Mouse (Mus musculus): ENCODE results near the gene Eme2.

The Eme2 gene

GRCm38 (mm10) chr17:24894995-24895547 lies at the start of gene Eme2, which contains the start of gene Mrps34:
Gene Eme2, minus strand, starts transcription at chr17:24895087.
Gene Mrps34, plus strand, starts transcription at chr17:24895116.
- DNase-seq (ENCODE audit: low read depth, low spot score): peak; percentile 90

- DNase-seq (ENCODE audit: low read depth, low spot score): peak; percentile 79
These were observed 48.7 kb upstream of the Eme2 start for GRCm38 (mm10) chr17:24943589-24943988.

- DNase-seq (ENCODE audit: low read depth, low spot score): peak; percentile 47
These were observed 48.1 kb upstream of the Eme2 start for GRCm38 (mm10) chr17:24943036-24943435.

GRCm38 (mm10) chr17:24942453-24942852 lies 47.6 kb upstream of the Eme2 start:
- DNase-seq (ENCODE audit: low read depth, low spot score): peak; percentile 53

GRCm38 (mm10) chr17:24937266-24937665 lies 42.4 kb upstream of the Eme2 start:
- DNase-seq (ENCODE audit: low read depth, low spot score): no peak

GRCm38 (mm10) chr17:24936259-24937237 lies 41.7 kb upstream of the Eme2 start, which contains the start of gene Mapk8ip3:
Gene Mapk8ip3, minus strand, starts transcription at chr17:24936977.
- DNase-seq (ENCODE audit: low read depth, low spot score): peak; percentile 97

- no peak for DNase-seq (ENCODE audit: low read depth, low spot score)
These were observed 40.8 kb upstream of the Eme2 start for GRCm38 (mm10) chr17:24935666-24936065.

- no peak for DNase-seq (ENCODE audit: low read depth, low spot score)
These were observed 40.0 kb upstream of the Eme2 start for GRCm38 (mm10) chr17:24934926-24935325.

GRCm38 (mm10) chr17:24933163-24933562 lies 38.3 kb upstream of the Eme2 start:
- DNase-seq (ENCODE audit: low read depth, low spot score): no peak

GRCm38 (mm10) chr17:24932431-24932830 lies 37.5 kb upstream of the Eme2 start:
- DNase-seq (ENCODE audit: low read depth, low spot score): no peak

- no peak for DNase-seq (ENCODE audit: low read depth, low spot score)
These were observed 34.6 kb upstream of the Eme2 start for GRCm38 (mm10) chr17:24929506-24929905.

- no peak for DNase-seq (ENCODE audit: low read depth, low spot score)
These were observed 28.4 kb upstream of the Eme2 start for GRCm38 (mm10) chr17:24923246-24923645.

GRCm38 (mm10) chr17:24913984-24914383 lies 19.1 kb upstream of the Eme2 start:
- no peak for DNase-seq (ENCODE audit: low read depth, low spot score)

- DNase-seq (ENCODE audit: low read depth, low spot score): no peak
These were observed 12.7 kb upstream of the Eme2 start for GRCm38 (mm10) chr17:24907591-24907990.

GRCm38 (mm10) chr17:24903767-24904166 lies 8.9 kb upstream of the Eme2 start:
- no peak for DNase-seq (ENCODE audit: low read depth, low spot score)

GRCm38 (mm10) chr17:24902671-24903474 lies 8.0 kb upstream of the Eme2 start:
- DNase-seq (ENCODE audit: low read depth, low spot score): peak; percentile 33

GRCm38 (mm10) chr17:24902124-24902523 lies 7.2 kb upstream of the Eme2 start:
- DNase-seq (ENCODE audit: low read depth, low spot score): no peak

GRCm38 (mm10) chr17:24900014-24900413 lies 5.1 kb upstream of the Eme2 start:
- DNase-seq (ENCODE audit: low read depth, low spot score): no peak

- DNase-seq (ENCODE audit: low read depth, low spot score): no peak
These were observed 4.3 kb upstream of the Eme2 start for GRCm38 (mm10) chr17:24899153-24899552.

- no peak for DNase-seq (ENCODE audit: low read depth, low spot score)
These were observed 3.4 kb upstream of the Eme2 start for GRCm38 (mm10) chr17:24898041-24898854.

- DNase-seq (ENCODE audit: low read depth, low spot score): no peak
These were observed 2.7 kb upstream of the Eme2 start for GRCm38 (mm10) chr17:24897600-24897999.
